Mouse (Mus musculus): ENCODE data around the gene Gm13212. TPM values are rescaled to one million over a fixed set of nuclear protein-coding genes. Genes with fewer than 3 reads are reported as not detected.

The Gm13212 gene
- 8.5 TPM for polyA plus RNA-seq (2014; fragmentation: Illumina TruSeq; extraction: RNeasy Lipid Tissue Mini Kit (QIAGEN cat#74804); ENCODE audit: low read depth, low replicate concordance)

GRCm38 (mm10) chr4:145585078-145585477 lies at the start of gene Gm13212:
Gene Gm13212 (plus strand): TSS chr4:145585166.

GRCm38 (mm10) chr4:145670385-145670784 lies 85.4 kb downstream of the Gm13212 start, which contains the start of gene Zfp980:
Gene Zfp980 (plus strand): TSS chr4:145670685.

Other genes starting within 250 kb of the Gm13212 start
- not detected for gene Zfp990, start 74.4 kb upstream of the Gm13212 start, polyA plus RNA-seq (2014; fragmentation: Illumina TruSeq; extraction: RNeasy Lipid Tissue Mini Kit (QIAGEN cat#74804); ENCODE audit: low read depth, low replicate concordance)
- 0.13 TPM for gene Zfp980, start 85.5 kb downstream of the Gm13212 start, polyA plus RNA-seq (2014; fragmentation: Illumina TruSeq; extraction: RNeasy Lipid Tissue Mini Kit (QIAGEN cat#74804); ENCODE audit: low read depth, low replicate concordance)